Mouse (Mus musculus) megakaryocyte, embryonic 14.5 days (primary cell): ENCODE data around the gene Atg7.

Experiments used
- FLI1 ChIP-seq: IDR thresholded peaks from 2 replicates; pipeline ENCODE4 v1.6.1; 2012; ENCODE audit warnings: low read length, inconsistent platforms, mixed read lengths
- GATA1 ChIP-seq: IDR thresholded peaks from 3 replicates; pipeline ENCODE4 v1.6.1; 2012; ENCODE audit warnings: mixed read lengths, low read length, inconsistent platforms, borderline replicate concordance

DNA sequence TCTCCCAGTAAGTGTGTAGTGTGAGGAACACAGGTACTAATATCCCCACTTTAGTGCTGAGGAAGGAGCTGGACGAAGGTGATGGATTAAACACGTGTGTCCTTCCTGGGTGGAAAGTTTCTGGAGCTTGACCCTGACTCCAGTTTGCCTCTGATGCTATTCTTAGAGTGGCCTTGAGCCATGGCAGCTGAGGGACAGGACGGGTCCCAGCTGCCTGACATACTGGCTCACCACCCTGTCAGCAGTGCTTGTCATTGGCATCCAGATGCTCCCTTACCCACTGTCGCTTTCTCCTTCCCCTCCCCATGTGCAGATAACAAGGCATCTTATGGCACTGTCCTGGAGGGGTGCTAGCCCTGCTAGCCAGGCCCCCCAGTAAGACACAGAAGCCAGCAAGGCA lies 196.0 kb downstream of the Atg7 start:
- TF ChIP-seq GATA1 = no peak
- TF ChIP-seq FLI1 = no peak
